Mouse (Mus musculus) ES-E14 (cell line): ENCODE measurements at regions not wholly inside any gene's neighbourhood (a gene's known extent, or its start where the extent isn't known, plus 50 kb on each side); places are given as distances from the start of the nearest gene placed in this dataset.

Experiments
- CHD2 ChIP-seq: IDR thresholded peaks from 2 replicates; pipeline ENCODE4 v1.6.1; 2014; ENCODE audit warnings: mild to moderate bottlenecking, low read depth, low read length, inconsistent platforms
- HCFC1 ChIP-seq: IDR thresholded peaks from 2 replicates; pipeline ENCODE4 v1.6.1; 2012; ENCODE audit warnings: low read length, inconsistent platforms, borderline replicate concordance; ENCODE audit not compliant: insufficient read depth
- MAFK ChIP-seq: IDR thresholded peaks from 2 replicates; pipeline ENCODE4 v1.6.1; 2014; ENCODE audit warnings: mild to moderate bottlenecking, low read depth, low read length, inconsistent platforms; ENCODE audit not compliant: insufficient read depth
- ZC3H11A ChIP-seq: IDR thresholded peaks from 2 replicates; pipeline ENCODE4 v1.6.1; 2012; ENCODE audit warnings: low read depth, mild to moderate bottlenecking, inconsistent platforms, low read length, borderline replicate concordance
- ZNF384 ChIP-seq: IDR thresholded peaks from 2 replicates; pipeline ENCODE4 v1.6.1; 2012; ENCODE audit warnings: low read depth, low read length, inconsistent platforms

DNA sequence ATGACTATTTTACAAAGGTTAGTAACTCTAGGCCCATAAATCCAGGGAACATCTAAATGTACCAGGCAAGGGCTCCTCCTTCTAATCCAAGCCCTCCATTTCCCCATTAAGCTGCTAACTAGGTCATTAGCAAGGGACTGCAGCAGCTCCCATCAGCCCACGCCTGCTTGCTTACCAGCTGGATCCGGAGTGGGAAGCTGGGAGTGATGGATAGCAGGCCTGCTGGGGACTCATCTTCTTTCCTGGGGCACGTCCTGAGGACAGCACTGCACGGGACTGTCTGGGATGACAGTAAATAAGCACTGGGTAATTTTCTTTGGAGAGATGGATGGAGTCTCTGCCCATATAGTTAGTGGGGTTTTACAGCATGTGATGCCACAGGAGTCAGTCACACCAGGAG lies 276.0 kb downstream of the Tcerg1l start:
- TF ChIP-seq HCFC1 = no peak
- TF ChIP-seq ZNF384 = no peak
- no peak for TF ChIP-seq ZC3H11A
- no peak for TF ChIP-seq MAFK
- TF ChIP-seq CHD2 = no peak
